Mouse (Mus musculus) midbrain, embryonic 11.5 days (tissue): ENCODE measurements around the gene Spire2. TPM values are rescaled to one million over a fixed set of nuclear protein-coding genes. Genes with fewer than 3 reads are reported as not detected.
A peak's percentile ranks its signal among the peaks of the same experiment; 100 is the strongest.

Experiments used
- ATAC-seq: fragments of 200-750 bp; cut with Nextera tagmentation; 2 replicates; pipeline ENCODE4 v1.8.0; 2017; ENCODE audit warnings: moderate TSS enrichment, moderate library complexity; ENCODE audit not compliant: low FRiP score
- DNase-seq: peaks from one replicate; pipeline ENCODE4 v3.0.0; 2015; ENCODE audit warnings: low spot score; ENCODE audit errors: missing footprints
- H3K27ac ChIP-seq: fragments of 300-500 bp; sonication (generic); 2 replicates; pipeline ENCODE4 v1.5.1; 2014; ENCODE audit warnings: low read depth, low read length
- H3K27me3 ChIP-seq: fragments of 300-500 bp; sonication (generic); 2 replicates; pipeline ENCODE4 v1.6.1; 2014; ENCODE audit warnings: mild to moderate bottlenecking, low read length, moderate library complexity, mixed read lengths; ENCODE audit not compliant: control insufficient read depth, insufficient read depth
- H3K36me3 ChIP-seq: fragments of 300-500 bp; sonication (generic); 2 replicates; pipeline ENCODE4 v1.6.1; 2014; ENCODE audit warnings: mild to moderate bottlenecking, low read length, moderate library complexity, mixed read lengths; ENCODE audit not compliant: control insufficient read depth, insufficient read depth
- H3K4me1 ChIP-seq: fragments of 300-500 bp; sonication (generic); 2 replicates; pipeline ENCODE4 v1.6.1; 2014; ENCODE audit warnings: low read length; ENCODE audit not compliant: control insufficient read depth, insufficient read depth
- H3K4me2 ChIP-seq: fragments of 300-500 bp; sonication (generic); 2 replicates; pipeline ENCODE4 v1.6.1; 2014; ENCODE audit warnings: mild to moderate bottlenecking, moderate library complexity
- H3K4me3 ChIP-seq: fragments of 300-500 bp; sonication (generic); 2 replicates; pipeline ENCODE4 v1.5.1; 2014; ENCODE audit warnings: low read depth, low read length
- H3K9ac ChIP-seq: fragments of 300-500 bp; sonication (generic); 2 replicates; pipeline ENCODE4 v1.6.1; 2014; ENCODE audit warnings: low read length
- H3K9me3 ChIP-seq: fragments of 300-500 bp; sonication (generic); 2 replicates; pipeline ENCODE4 v1.6.1; 2016; ENCODE audit warnings: low read length; ENCODE audit not compliant: control insufficient read depth
- WGBS: fragments of 180-500 bp; shearing (Covaris S2); extraction: QIAGEN DNeasy Blood & Tissue Kit; methylation state at CpG from one replicate; pipeline ENCODE4 v1.1.7; 2014; 5-methylcytosine and 5-hydroxymethylcytosine counted together
- polyA plus RNA-seq: library from polyadenylated mRNA; unstranded; fragments of >200 nt; fragmentation: Nextera tagmentation; extraction: Ambion mirVana; gene quantifications from 2 replicates; pipeline ENCODE4 v1.2.1, GENCODE M21; 2014

The Spire2 gene
- polyA plus RNA-seq, 1 experiment from 2014 or later: 13.2 TPM

GRCm38 (mm10) chr8:123292785-123293184 is 39.7 kb upstream of the Spire2 start:
- 96% methylated on average over 2 of the region's 2 CpGs for WGBS

GRCm38 (mm10) chr8:123298301-123298700 is 34.2 kb upstream of the Spire2 start:
- DNase-seq: no peak
- Histone ChIP-seq H3K27ac (no peak overlapping the region), H3K9ac (no peak overlapping the region), H3K4me2 (no peak overlapping the region), H3K4me3 (no peak overlapping the region), H3K36me3 (peaks cover 4% of the 10 kb centered on the region; the same call in 1 of the 2 replicates), H3K4me1 (no peaks in the 10 kb centered on the region), H3K9me3 (no peaks in the 10 kb centered on the region), H3K27me3 (no peaks in the 10 kb centered on the region)
- ATAC-seq: no peak
- WGBS: 95% methylated on average over 11 of the region's 11 CpGs

More at GRCm38 (mm10) chr8:123292785-123293184, 39.7 kb upstream of the Spire2 start:
- Histone ChIP-seq H3K36me3 (peaks cover 7% of the 10 kb centered on the region; the same call in 1 of the 2 replicates), H3K9me3 (no peaks in the 10 kb centered on the region), H3K4me1 (no peaks in the 10 kb centered on the region), H3K27me3 (no peaks in the 10 kb centered on the region), H3K27ac (no peak overlapping the region), H3K4me2 (no peak overlapping the region), H3K9ac (no peak overlapping the region), H3K4me3 (no peak overlapping the region)
- ATAC-seq (no peak), DNase-seq (no peak)

GRCm38 (mm10) chr8:123308738-123309137 is 23.8 kb upstream of the Spire2 start:
- ATAC-seq: no peak
- H3K27ac ChIP-seq: no peak overlapping the region
- no peak overlapping the region for H3K4me2 ChIP-seq
- H3K27me3 ChIP-seq: no peaks in the 10 kb centered on the region
- WGBS: 68% methylated on average over 4 of the region's 4 CpGs
- no peaks in the 10 kb centered on the region for H3K9me3 ChIP-seq
- no peaks in the 10 kb centered on the region for H3K4me1 ChIP-seq
- peaks cover 8% of the 10 kb centered on the region; the same call in 1 of the 2 replicates for H3K36me3 ChIP-seq
- H3K9ac ChIP-seq: no peak overlapping the region
- H3K4me3 ChIP-seq: no peak overlapping the region
- no peak for DNase-seq

DNA sequence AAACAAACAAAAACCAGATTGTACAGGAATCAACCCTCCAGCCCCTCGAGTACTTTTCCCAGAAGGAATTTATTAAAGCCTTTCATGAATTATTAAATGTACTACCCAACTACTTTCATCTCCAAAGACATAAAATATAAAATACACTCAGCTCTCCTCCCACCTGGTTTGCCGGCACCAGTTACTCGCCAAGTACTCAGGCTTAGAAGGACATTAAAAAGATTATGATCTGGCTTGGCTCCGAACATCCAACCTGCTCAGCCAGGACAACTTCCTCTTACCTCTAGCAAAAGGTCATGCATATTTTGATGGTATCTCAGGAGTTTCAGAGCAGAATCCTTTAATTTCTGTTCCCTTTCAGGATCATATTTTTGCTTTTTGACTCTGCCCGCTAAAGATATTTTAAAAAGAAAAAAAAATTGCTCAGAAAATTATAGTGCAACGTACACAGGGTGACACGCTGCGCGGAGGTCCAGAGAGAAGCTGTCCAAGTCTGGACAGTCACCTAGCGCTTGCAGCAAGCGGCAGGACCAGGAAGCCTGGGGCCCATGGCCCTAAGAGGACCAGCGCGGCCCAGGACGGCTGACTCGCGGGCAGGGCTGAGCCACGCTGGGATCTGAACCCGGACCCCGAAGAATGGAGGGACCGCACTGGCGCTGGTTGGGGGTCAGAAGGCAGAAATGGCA is 14.6 kb upstream of the Spire2 start:
- Histone ChIP-seq H3K36me3 (no peaks in the 10 kb centered on the region), H3K27ac (no peak overlapping the region), H3K4me3 (peak overlapping the region; percentile 67), H3K4me2 (peak overlapping the region; percentile 69), H3K9ac (peak overlapping the region; percentile 77), H3K27me3 (no peaks in the 10 kb centered on the region), H3K9me3 (no peaks in the 10 kb centered on the region), H3K4me1 (peaks cover 5% of the 10 kb centered on the region)
- 9% methylated on average over 21 of the region's 21 CpGs for WGBS
- peak; percentile 87 for ATAC-seq
- peak; percentile 85 for DNase-seq

DNA sequence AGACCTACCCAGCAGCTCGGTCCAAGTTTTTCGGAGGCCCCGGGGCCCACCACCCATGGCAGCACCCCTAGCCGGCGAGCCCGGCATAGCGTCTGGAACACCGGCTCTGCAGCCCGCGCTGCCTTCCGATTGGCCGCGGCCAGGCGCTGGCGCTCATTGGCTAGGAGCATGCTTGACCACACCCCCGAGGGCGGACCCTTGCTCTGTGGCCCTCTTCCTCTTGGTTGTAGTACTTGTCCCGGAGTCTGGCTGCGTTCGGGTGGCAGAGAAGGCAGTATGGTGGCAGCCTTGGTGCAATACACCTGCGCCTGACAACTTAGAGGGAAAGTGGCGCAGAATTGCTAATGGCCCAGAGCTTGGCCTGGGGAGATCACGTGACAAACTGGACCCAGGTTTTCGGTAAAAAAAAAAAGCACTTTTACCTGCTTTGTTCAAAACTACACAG is 14.0 kb upstream of the Spire2 start, which contains the start of gene Fanca:
Fanca (minus strand) TSS at position 110 of the 445 bp plus-strand sequence.
- H3K27ac ChIP-seq: no peak within 1 kb of the TSS
- peaks cover 5% of the 10 kb centered on the region for H3K4me1 ChIP-seq
- peak within 1 kb of the TSS; percentile 67 for H3K4me3 ChIP-seq

DNA sequence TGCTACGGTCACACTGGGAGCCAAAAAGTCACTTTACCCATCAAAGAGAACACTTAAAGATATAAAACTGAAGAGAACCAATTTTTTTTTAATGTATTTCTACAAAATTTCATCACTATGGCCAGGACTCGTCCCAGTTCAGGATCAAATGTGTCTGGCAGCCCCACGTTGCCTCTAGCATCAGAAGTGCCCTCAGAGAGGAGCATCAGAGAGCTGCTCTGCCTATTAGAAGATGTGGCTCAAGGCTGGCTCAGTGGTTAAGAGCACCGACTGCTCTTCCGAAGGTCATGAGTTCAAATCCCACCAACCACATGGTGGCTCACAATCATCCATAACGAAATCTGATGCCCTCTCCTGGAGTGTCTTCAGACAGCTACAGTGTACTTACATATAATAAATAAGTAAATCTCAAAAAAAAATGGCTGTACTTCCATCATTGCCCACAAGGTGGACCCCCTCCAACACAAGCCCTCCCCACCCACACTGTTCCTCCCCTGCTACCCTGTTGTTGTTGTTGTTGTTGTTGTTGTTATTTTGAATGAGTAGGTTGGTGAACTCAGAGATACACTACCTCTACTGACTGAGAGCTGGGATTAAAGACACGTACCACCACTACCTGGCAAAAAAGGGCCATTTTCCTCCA is 12.9 kb upstream of the Spire2 start:
- Histone ChIP-seq H3K9ac (no peak overlapping the region), H3K4me2 (no peak overlapping the region), H3K9me3 (no peaks in the 10 kb centered on the region), H3K27ac (no peak overlapping the region), H3K36me3 (no peaks in the 10 kb centered on the region), H3K4me3 (no peak overlapping the region), H3K4me1 (peaks cover 5% of the 10 kb centered on the region), H3K27me3 (no peaks in the 10 kb centered on the region)
- no peak for ATAC-seq
- 38% methylated on average over 7 of the region's 7 CpGs for WGBS
- DNase-seq: peak; percentile 97

More for the DNA sequence above, 14.0 kb upstream of the Spire2 start, which contains the start of gene Fanca:
- under 1% methylated on average over 24 of the region's 24 CpGs for WGBS
- Histone ChIP-seq H3K27me3 (no peaks in the 10 kb centered on the region), H3K9me3 (no peaks in the 10 kb centered on the region), H3K9ac (peak within 1 kb of the TSS; percentile 77), H3K36me3 (no peaks in the 10 kb centered on the region), H3K4me2 (peak within 1 kb of the TSS; percentile 69)
- DNase-seq (peak; percentile 98), ATAC-seq (peak; percentile 99)

GRCm38 (mm10) chr8:123328552-123328951 is 4.0 kb upstream of the Spire2 start:
- Histone ChIP-seq H3K9ac (no peak overlapping the region), H3K4me1 (peaks cover 3% of the 10 kb centered on the region; the same call in 1 of the 2 replicates), H3K9me3 (no peaks in the 10 kb centered on the region), H3K27ac (no peak overlapping the region), H3K4me2 (no peak overlapping the region), H3K36me3 (no peaks in the 10 kb centered on the region), H3K27me3 (no peaks in the 10 kb centered on the region), H3K4me3 (no peak overlapping the region)
- ATAC-seq (no peak), DNase-seq (peak; percentile 51)
- 96% methylated on average over 2 of the region's 2 CpGs for WGBS

GRCm38 (mm10) chr8:123329350-123329749 is 3.2 kb upstream of the Spire2 start:
- no peak overlapping the region for H3K9ac ChIP-seq
- no peak overlapping the region for H3K27ac ChIP-seq
- H3K27me3 ChIP-seq: no peaks in the 10 kb centered on the region
- no peak for ATAC-seq
- H3K4me1 ChIP-seq: peaks cover 10% of the 10 kb centered on the region
- H3K9me3 ChIP-seq: no peaks in the 10 kb centered on the region
- 91% methylated on average over 4 of the region's 4 CpGs for WGBS
- no peak for DNase-seq
- no peak overlapping the region for H3K4me2 ChIP-seq
- H3K36me3 ChIP-seq: no peaks in the 10 kb centered on the region
- no peak overlapping the region for H3K4me3 ChIP-seq

- H3K27ac ChIP-seq: no peak overlapping the region
- H3K9me3 ChIP-seq: no peaks in the 10 kb centered on the region
- no peaks in the 10 kb centered on the region for H3K36me3 ChIP-seq
- ATAC-seq (no peak), DNase-seq (no peak)
- no peak overlapping the region for H3K4me3 ChIP-seq
- H3K9ac ChIP-seq: no peak overlapping the region
- no peaks in the 10 kb centered on the region for H3K27me3 ChIP-seq
- no peak overlapping the region for H3K4me2 ChIP-seq
- peaks cover 12% of the 10 kb centered on the region for H3K4me1 ChIP-seq
- WGBS: 67% methylated on average over 5 of the region's 5 CpGs
Observed at GRCm38 (mm10) chr8:123329961-123330360, 2.6 kb upstream of the Spire2 start.
